Mouse (Mus musculus) 3T3-L1 (cell line): ENCODE measurements around the gene Themis3.

Experiments used
- DNase-seq: peaks from one replicate; pipeline ENCODE4 v3.0.0-alpha.2; 2015; ENCODE audit warnings: low read depth, low spot score

Themis3 gene

GRCm38 (mm10) chr17:66558404-66559317, 35.8 kb downstream of the Themis3 start:
- no peak for DNase-seq

GRCm38 (mm10) chr17:66552690-66553089, 41.7 kb downstream of the Themis3 start:
- DNase-seq = no peak

- no peak for DNase-seq
Observed at GRCm38 (mm10) chr17:66550486-66550885, 43.9 kb downstream of the Themis3 start.

- DNase-seq = no peak
Observed at GRCm38 (mm10) chr17:66532285-66532684, 62.1 kb downstream of the Themis3 start.

- DNase-seq = peak; percentile 28
Observed at GRCm38 (mm10) chr17:66523396-66523795, 71.0 kb downstream of the Themis3 start.

GRCm38 (mm10) chr17:66522631-66523030, 71.8 kb downstream of the Themis3 start:
- peak; percentile 13 for DNase-seq

GRCm38 (mm10) chr17:66519554-66520553, 74.6 kb downstream of the Themis3 start, which contains the start of gene Rab12:
Rab12 (minus strand) TSS chr17:66519729.
- no peak for DNase-seq

- peak; percentile 11 for DNase-seq
Observed at GRCm38 (mm10) chr17:66518877-66519553, 75.4 kb downstream of the Themis3 start.

GRCm38 (mm10) chr17:66516953-66517352, 77.5 kb downstream of the Themis3 start:
- DNase-seq = no peak

- no peak for DNase-seq
Observed at GRCm38 (mm10) chr17:66514288-66514995, 80.0 kb downstream of the Themis3 start.

- no peak for DNase-seq
Observed at GRCm38 (mm10) chr17:66512202-66512956, 82.0 kb downstream of the Themis3 start.

- DNase-seq = peak; percentile 80
Observed at GRCm38 (mm10) chr17:66510221-66510683, 84.2 kb downstream of the Themis3 start.

GRCm38 (mm10) chr17:66507049-66507954, 87.1 kb downstream of the Themis3 start:
- DNase-seq = peak; percentile 48

GRCm38 (mm10) chr17:66504964-66505363, 89.5 kb downstream of the Themis3 start:
- DNase-seq = peak; percentile 66
